Mouse (Mus musculus) liver, embryonic 14.5 days (tissue): ENCODE measurements at regions not wholly inside any gene's neighbourhood (a gene's known extent, or its start where the extent isn't known, plus 50 kb on each side); places are given as distances from the start of the nearest gene placed in this dataset.

ENCODE experiments used
- ATAC-seq: fragments of 200-750 bp; cut with Nextera tagmentation; 2 replicates; pipeline ENCODE4 v1.8.0; 2017; ENCODE audit warnings: moderate number of reproducible peaks, mild to moderate bottlenecking, moderate library complexity; ENCODE audit not compliant: insufficient read depth
- DNase-seq, 3 experiments: peaks; one replicate each; pipeline ENCODE4 v3.0.0-alpha.2; 2012 to 2013; ENCODE audit warnings: low read depth in 3 of 3, low spot score in 3 of 3
- H3K27ac ChIP-seq: fragments of 300-500 bp; sonication (generic); 2 replicates; pipeline ENCODE4 v1.5.1; 2014; ENCODE audit warnings: moderate library complexity, mild to moderate bottlenecking, control low read depth, inconsistent platforms
- H3K27me3 ChIP-seq: fragments of 300-500 bp; sonication (generic); 2 replicates; pipeline ENCODE4 v1.6.1; 2014; ENCODE audit warnings: mild to moderate bottlenecking, low read length, moderate library complexity; ENCODE audit not compliant: control insufficient read depth, insufficient read depth
- H3K36me3 ChIP-seq: fragments of 300-500 bp; sonication (generic); replicated peaks from 2 replicates; pipeline ENCODE4 v1.6.1; 2014; ENCODE audit warnings: low read depth; ENCODE audit not compliant: control insufficient read depth, insufficient read depth
- H3K4me1 ChIP-seq, 2 experiments: fragments of 200-500 bp in 1 of 2; fragments of 300-500 bp in 1 of 2; sonication (generic) in 1 of 2; replicated peaks; 2 replicates each; pipeline ENCODE4 v1.6.1; 2012 to 2014; ENCODE audit warnings: antibody characterized with exemption in 1 of 2, inconsistent platforms in 1 of 2, low read length in 1 of 2; ENCODE audit not compliant: control insufficient read depth in 2 of 2, insufficient read depth in 2 of 2
- H3K4me2 ChIP-seq: fragments of 300-500 bp; sonication (generic); 2 replicates; pipeline ENCODE4 v1.6.1; 2014; ENCODE audit warnings: low read depth, mild to moderate bottlenecking, control low read depth, moderate library complexity
- H3K4me3 ChIP-seq, 2 experiments: fragments of 200-500 bp in 1 of 2; fragments of 300-500 bp in 1 of 2; sonication (generic) in 1 of 2; 2 replicates each; pipeline ENCODE4 v1.5.1; 2012 to 2014; ENCODE audit warnings: low read depth in 2 of 2, low read length in 2 of 2, mild to moderate bottlenecking in 2 of 2, control low read depth in 1 of 2, inconsistent platforms in 1 of 2, moderate library complexity in 1 of 2; ENCODE audit not compliant: insufficient read depth in 1 of 2
- H3K9ac ChIP-seq: fragments of 300-500 bp; sonication (generic); replicated peaks from 2 replicates; pipeline ENCODE4 v1.6.1; 2014; ENCODE audit warnings: mild to moderate bottlenecking, control low read depth, moderate library complexity
- H3K9me3 ChIP-seq: fragments of 300-500 bp; sonication (generic); 2 replicates; pipeline ENCODE4 v1.6.1; 2016; ENCODE audit warnings: low read length, mixed read lengths; ENCODE audit not compliant: control insufficient read depth
- CTCF ChIP-seq: IDR thresholded peaks from 2 replicates; pipeline ENCODE4 v1.5.1; 2016; ENCODE audit warnings: antibody characterized with exemption, low read depth, control low read depth
- EP300 ChIP-seq: IDR thresholded peaks from 2 replicates; pipeline ENCODE4 v1.6.1; 2016; ENCODE audit warnings: antibody characterized with exemption, low read depth
- WGBS: fragments of 180-500 bp; shearing (Covaris S2); extraction: QIAGEN DNeasy Blood & Tissue Kit; methylation state at CpG from one replicate; pipeline ENCODE4 v1.1.7; 2014; ENCODE audit not compliant: insufficient replicate concordance; 5-methylcytosine and 5-hydroxymethylcytosine counted together
- microRNA-seq: library from miRNA; unstranded; fragments of <30 nt; microRNA quantifications from one replicate; pipeline ENCODE4, GENCODE M21; 2016

GRCm38 (mm10) chr3:140221478-140221877 is 990.7 kb downstream of the Pdha2 start:
- ATAC-seq (no peak), DNase-seq (no peak)
- Histone ChIP-seq H3K4me3 (no peak overlapping the region), H3K27ac (no peak overlapping the region), H3K4me1 (no peaks in the 10 kb centered on the region), H3K9me3 (no peaks in the 10 kb centered on the region), H3K36me3 (no peaks in the 10 kb centered on the region), H3K4me2 (no peak overlapping the region), H3K27me3 (no peaks in the 10 kb centered on the region), H3K9ac (no peak overlapping the region)
- TF ChIP-seq CTCF (no peak), EP300 (no peak)
- WGBS = 65% methylated on average over 3 of the region's 3 CpGs

- DNase-seq (no peak), ATAC-seq (no peak)
- H3K4me1 ChIP-seq = no peaks in the 10 kb centered on the region
- H3K4me3 ChIP-seq = no peak overlapping the region
- 14% methylated on average over 2 of the region's 2 CpGs for WGBS
- no peak overlapping the region for H3K4me2 ChIP-seq
- no peak for TF ChIP-seq EP300
- TF ChIP-seq CTCF = no peak
- H3K36me3 ChIP-seq = no peaks in the 10 kb centered on the region
- H3K9ac ChIP-seq = no peak overlapping the region
- H3K27me3 ChIP-seq = no peaks in the 10 kb centered on the region
- no peaks in the 10 kb centered on the region for H3K9me3 ChIP-seq
- no peak overlapping the region for H3K27ac ChIP-seq
Measured at GRCm38 (mm10) chr3:140230712-140231111, 981.4 kb downstream of the Pdha2 start.

- WGBS = 52% methylated on average over 4 of the region's 4 CpGs
- Histone ChIP-seq H3K9ac (no peak overlapping the region), H3K9me3 (no peaks in the 10 kb centered on the region), H3K27me3 (no peaks in the 10 kb centered on the region), H3K36me3 (no peaks in the 10 kb centered on the region), H3K27ac (no peak overlapping the region), H3K4me3 (no peak overlapping the region), H3K4me2 (no peak overlapping the region), H3K4me1 (no peaks in the 10 kb centered on the region)
- ATAC-seq (no peak), DNase-seq (no peak)
- TF ChIP-seq CTCF (no peak), EP300 (no peak)
Measured at GRCm38 (mm10) chr3:140233144-140233543, 979.0 kb downstream of the Pdha2 start.

- Histone ChIP-seq H3K4me3 (no peak overlapping the region), H3K27ac (no peak overlapping the region), H3K36me3 (no peaks in the 10 kb centered on the region), H3K9me3 (no peaks in the 10 kb centered on the region), H3K27me3 (no peaks in the 10 kb centered on the region), H3K9ac (no peak overlapping the region), H3K4me2 (no peak overlapping the region), H3K4me1 (no peaks in the 10 kb centered on the region)
- WGBS = 53% methylated on average over 2 of the region's 2 CpGs
- TF ChIP-seq EP300 (no peak), CTCF (no peak)
- ATAC-seq (no peak), DNase-seq (no peak)
Measured at GRCm38 (mm10) chr3:140233809-140234208, 978.3 kb downstream of the Pdha2 start.

GRCm38 (mm10) chr3:140239276-140239675 is 972.9 kb downstream of the Pdha2 start:
- Histone ChIP-seq H3K9me3 (no peaks in the 10 kb centered on the region), H3K36me3 (no peaks in the 10 kb centered on the region), H3K27me3 (no peaks in the 10 kb centered on the region), H3K4me2 (no peak overlapping the region), H3K4me3 (no peak overlapping the region), H3K9ac (no peak overlapping the region), H3K27ac (no peak overlapping the region), H3K4me1 (no peaks in the 10 kb centered on the region)
- WGBS = 48% methylated on average over 1 of the region's 1 CpGs
- ATAC-seq = no peak
- TF ChIP-seq EP300 (no peak), CTCF (no peak)
- DNase-seq = no peak

Small RNAs in the stretch of these regions (microRNA-seq; reads per million reads assigned to microRNA genes)
- 40.6 reads per million, percentile 39 among the genes with 10 or more reads in this experiment for gene Mir7j
